Mouse (Mus musculus) neural tube, embryonic 14.5 days (tissue): ENCODE measurements around the gene Smg6. TPM values are rescaled to one million over a fixed set of nuclear protein-coding genes. Genes with fewer than 3 reads are reported as not detected.

Source experiments
- ATAC-seq: fragments of 200-750 bp; cut with Nextera tagmentation; 2 replicates; pipeline ENCODE4 v1.8.0; 2017; ENCODE audit warnings: low read depth, mild to moderate bottlenecking, moderate TSS enrichment, moderate library complexity
- H3K27ac ChIP-seq: fragments of 300-500 bp; sonication (generic); 2 replicates; pipeline ENCODE4 v1.5.1; 2014; ENCODE audit warnings: low read depth, mild to moderate bottlenecking, control low read depth, low read length, moderate library complexity, mixed read lengths
- H3K27me3 ChIP-seq: fragments of 300-500 bp; sonication (generic); 2 replicates; pipeline ENCODE4 v1.6.1; 2014; ENCODE audit warnings: low read length; ENCODE audit not compliant: control insufficient read depth, insufficient read depth
- H3K36me3 ChIP-seq: fragments of 300-500 bp; sonication (generic); 2 replicates; pipeline ENCODE4 v1.6.1; 2014; ENCODE audit warnings: low read length, mixed read lengths; ENCODE audit not compliant: control insufficient read depth, insufficient read depth
- H3K4me1 ChIP-seq: fragments of 300-500 bp; sonication (generic); 2 replicates; pipeline ENCODE4 v1.6.1; 2014; ENCODE audit warnings: low read length; ENCODE audit not compliant: control insufficient read depth, insufficient read depth
- H3K4me2 ChIP-seq: fragments of 300-500 bp; sonication (generic); 2 replicates; pipeline ENCODE4 v1.6.1; 2014; ENCODE audit warnings: mild to moderate bottlenecking, low read depth, low read length, control low read depth
- H3K4me3 ChIP-seq: fragments of 300-500 bp; sonication (generic); 2 replicates; pipeline ENCODE4 v1.5.1; 2014; ENCODE audit warnings: low read depth, low read length, control low read depth, mixed read lengths
- H3K9ac ChIP-seq: fragments of 300-500 bp; sonication (generic); replicated peaks from 2 replicates; pipeline ENCODE4 v1.6.1; 2014; ENCODE audit warnings: low read depth, mild to moderate bottlenecking, control low read depth, low read length, mixed read lengths
- H3K9me3 ChIP-seq: fragments of 300-500 bp; sonication (generic); 2 replicates; pipeline ENCODE4 v1.6.1; 2016; ENCODE audit warnings: low read length; ENCODE audit not compliant: control insufficient read depth
- whole genome bisulfite sequencing: fragments of 180-500 bp; shearing (Covaris S2); extraction: QIAGEN DNeasy Blood & Tissue Kit; methylation state at CpG from one replicate; pipeline ENCODE4 v1.1.7; 2014; 5-methylcytosine and 5-hydroxymethylcytosine counted together
- polyA plus RNA-seq: library from polyadenylated mRNA; unstranded; fragments of >200 nt; fragmentation: Nextera tagmentation; extraction: Ambion mirVana; gene quantifications from 2 replicates; pipeline ENCODE4 v1.2.1, GENCODE M21; 2014

Smg6 gene
- 13.7 and 15.7 TPM in 2 replicates for polyA plus RNA-seq

DNA sequence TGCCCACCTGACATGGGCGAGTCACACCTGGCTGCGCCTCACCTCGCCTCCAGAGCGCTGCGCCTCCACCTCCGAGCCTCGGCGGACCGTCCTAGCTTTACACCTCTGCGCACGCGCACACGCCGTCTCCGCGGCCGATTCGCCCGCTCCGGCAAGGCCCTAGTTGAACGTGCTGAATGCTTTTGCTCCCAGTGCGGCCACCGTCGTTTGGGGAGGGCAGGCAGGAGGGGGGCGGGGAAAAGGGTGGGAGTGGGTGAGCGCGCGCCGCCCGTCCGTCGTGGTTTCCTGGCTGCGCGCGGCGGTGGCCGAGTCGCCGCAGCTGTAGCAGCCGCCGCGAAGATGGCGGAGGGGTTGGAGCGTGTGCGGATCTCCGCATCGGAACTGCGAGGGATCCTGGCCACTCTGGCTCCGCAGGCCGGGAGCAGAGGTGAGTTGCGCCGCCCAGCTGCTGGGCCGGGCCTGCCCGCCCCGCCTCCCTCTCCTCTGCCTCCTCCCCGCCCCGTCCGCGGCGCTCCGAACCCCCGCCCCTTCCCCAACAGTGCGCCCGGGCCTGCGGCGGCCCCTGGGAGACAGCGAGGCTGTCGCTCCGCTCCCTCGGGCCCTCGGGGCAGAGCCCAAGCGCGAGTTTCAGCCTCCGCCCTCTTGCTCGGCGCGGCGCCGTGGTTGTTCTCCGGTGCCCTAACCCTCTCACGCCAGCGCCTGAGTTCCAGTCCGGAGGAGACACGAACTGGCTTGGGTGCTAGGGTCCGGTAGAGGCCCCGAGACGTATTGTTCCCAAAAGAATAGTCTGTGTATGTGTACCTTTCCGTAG lies at the start of gene Smg6, which contains the start of gene Srr:
Smg6 (plus strand) TSS at position 247 of the 811 bp plus-strand sequence.
Srr (minus strand) TSS at position 372 of the 811 bp plus-strand sequence.
- peaks cover 11% of the 10 kb centered on the region; the same call in 1 of the 2 replicates for H3K4me1 ChIP-seq
- peak within 1 kb of the TSS; percentile 67 for H3K4me2 ChIP-seq
- peak within 1 kb of the TSS; percentile 90 for H3K4me3 ChIP-seq
- no peaks in the 10 kb centered on the region for H3K9me3 ChIP-seq
- H3K27me3 ChIP-seq: no peaks in the 10 kb centered on the region
- H3K9ac ChIP-seq: peak within 1 kb of the TSS; percentile 84
- no peaks in the 10 kb centered on the region for H3K36me3 ChIP-seq
- under 1% methylated on average over 77 of the region's 88 CpGs for WGBS
- ATAC-seq: peak; percentile 94
- H3K27ac ChIP-seq: peak within 1 kb of the TSS; percentile 97

DNA sequence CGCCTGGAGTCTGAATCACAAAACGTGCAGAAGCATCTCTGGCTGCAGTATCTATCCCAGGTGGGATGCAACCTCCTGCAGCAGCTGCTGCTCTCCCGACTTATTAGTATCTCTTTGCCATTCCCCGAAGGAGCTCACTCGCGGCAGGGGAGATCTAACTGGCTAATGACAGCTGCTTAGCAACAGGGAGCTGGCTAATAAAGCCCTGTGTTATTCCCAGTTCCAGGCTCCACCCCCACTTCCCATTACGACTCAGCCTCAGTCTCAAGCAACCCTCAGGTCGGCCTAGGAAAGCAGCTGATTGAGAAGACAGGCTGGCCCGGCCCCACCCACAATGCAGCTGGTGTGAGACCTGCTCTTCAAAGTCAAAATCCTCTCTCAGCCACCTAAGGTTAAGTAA lies 48.8 kb upstream of the Smg6 start:
- WGBS: 0% methylated on average over 9 of the region's 9 CpGs
- no peaks in the 10 kb centered on the region for H3K36me3 ChIP-seq
- no peaks in the 10 kb centered on the region for H3K9me3 ChIP-seq
- H3K4me1 ChIP-seq: peaks cover 21% of the 10 kb centered on the region
- no peak overlapping the region for H3K4me3 ChIP-seq
- no peaks in the 10 kb centered on the region for H3K27me3 ChIP-seq
- H3K4me2 ChIP-seq: peak overlapping the region; percentile 29; the same call in 1 of the 2 replicates
- ATAC-seq: peak; percentile 92
- no peak overlapping the region for H3K9ac ChIP-seq
- H3K27ac ChIP-seq: peak overlapping the region; percentile 80

DNA sequence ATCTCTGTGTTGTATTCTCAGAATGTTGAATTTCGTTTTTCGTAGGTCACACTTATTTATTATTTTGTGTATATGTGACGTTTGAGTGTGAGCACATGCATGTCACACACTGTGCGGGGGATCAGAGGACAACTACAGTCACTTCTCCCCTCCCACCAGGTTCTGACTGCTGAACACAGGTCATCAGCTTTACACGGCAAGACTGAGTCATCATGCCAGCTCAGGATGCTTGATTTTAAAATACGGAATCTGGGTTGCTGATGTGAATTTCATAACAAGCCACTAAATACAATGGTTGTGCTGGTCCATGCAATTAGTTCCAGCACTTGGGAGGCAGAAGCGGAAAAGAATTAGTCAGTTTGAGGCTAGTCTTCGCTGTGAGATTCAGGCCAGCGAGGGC lies 44.6 kb upstream of the Smg6 start:
- no peak for ATAC-seq
- no peak overlapping the region for H3K27ac ChIP-seq
- H3K36me3 ChIP-seq: no peaks in the 10 kb centered on the region
- no peak overlapping the region for H3K4me2 ChIP-seq
- H3K4me1 ChIP-seq: peaks cover 20% of the 10 kb centered on the region; the same call in 1 of the 2 replicates
- H3K4me3 ChIP-seq: no peak overlapping the region
- no peak overlapping the region for H3K9ac ChIP-seq
- H3K27me3 ChIP-seq: no peaks in the 10 kb centered on the region
- no peaks in the 10 kb centered on the region for H3K9me3 ChIP-seq
- 91% methylated on average over 9 of the region's 9 CpGs for WGBS

DNA sequence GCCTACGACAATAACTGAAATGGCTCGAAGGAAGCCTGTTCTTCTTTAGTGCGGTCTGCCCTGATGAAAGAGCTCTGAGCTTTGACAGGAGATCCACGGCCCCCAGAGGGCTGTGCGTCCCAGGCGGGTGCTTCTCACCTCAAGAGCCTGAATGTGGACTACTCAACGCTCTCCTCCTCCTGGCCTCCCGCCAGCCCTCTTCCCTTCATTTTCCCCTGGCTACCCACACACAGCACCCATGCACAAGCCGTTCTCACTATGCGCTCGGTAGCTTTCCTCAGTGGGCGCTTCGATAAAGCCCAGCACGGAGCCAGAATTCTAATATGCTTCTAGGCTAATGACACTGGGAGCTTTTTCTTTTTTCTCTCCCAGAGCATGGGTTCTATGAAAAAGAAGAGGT lies 43.6 kb upstream of the Smg6 start:
- H3K4me2 ChIP-seq: no peak overlapping the region
- no peaks in the 10 kb centered on the region for H3K36me3 ChIP-seq
- H3K9ac ChIP-seq: no peak overlapping the region
- no peak overlapping the region for H3K27ac ChIP-seq
- H3K27me3 ChIP-seq: no peaks in the 10 kb centered on the region
- no peak for ATAC-seq
- H3K4me3 ChIP-seq: no peak overlapping the region
- 51% methylated on average over 14 of the region's 14 CpGs for WGBS
- H3K4me1 ChIP-seq: peaks cover 10% of the 10 kb centered on the region; the same call in 1 of the 2 replicates
- no peaks in the 10 kb centered on the region for H3K9me3 ChIP-seq

DNA sequence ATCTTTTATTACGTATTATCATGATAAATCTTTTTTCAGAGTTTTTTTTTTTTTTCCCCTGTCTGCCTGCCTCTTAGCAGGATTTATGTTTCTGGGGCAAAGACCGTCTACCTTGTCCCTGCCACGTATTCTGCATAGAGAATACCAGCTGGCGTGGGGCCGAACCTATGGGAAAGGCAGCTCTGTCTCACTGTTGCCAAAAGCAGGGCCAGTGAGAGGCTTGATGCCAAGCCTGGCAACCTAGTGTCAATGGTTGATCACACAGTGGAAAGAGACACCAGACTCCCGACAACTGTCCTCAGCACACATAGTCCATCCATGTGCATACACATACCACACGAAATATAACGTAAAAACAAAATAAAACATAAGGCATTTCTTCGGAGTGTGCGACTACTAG lies 42.5 kb upstream of the Smg6 start:
- Histone ChIP-seq H3K36me3 (no peaks in the 10 kb centered on the region), H3K4me2 (no peak overlapping the region), H3K9me3 (no peaks in the 10 kb centered on the region), H3K9ac (no peak overlapping the region), H3K27me3 (no peaks in the 10 kb centered on the region), H3K4me3 (no peak overlapping the region), H3K27ac (no peak overlapping the region), H3K4me1 (peaks cover 9% of the 10 kb centered on the region; the same call in 1 of the 2 replicates)
- ATAC-seq: no peak
- 82% methylated on average over 10 of the region's 10 CpGs for WGBS

DNA sequence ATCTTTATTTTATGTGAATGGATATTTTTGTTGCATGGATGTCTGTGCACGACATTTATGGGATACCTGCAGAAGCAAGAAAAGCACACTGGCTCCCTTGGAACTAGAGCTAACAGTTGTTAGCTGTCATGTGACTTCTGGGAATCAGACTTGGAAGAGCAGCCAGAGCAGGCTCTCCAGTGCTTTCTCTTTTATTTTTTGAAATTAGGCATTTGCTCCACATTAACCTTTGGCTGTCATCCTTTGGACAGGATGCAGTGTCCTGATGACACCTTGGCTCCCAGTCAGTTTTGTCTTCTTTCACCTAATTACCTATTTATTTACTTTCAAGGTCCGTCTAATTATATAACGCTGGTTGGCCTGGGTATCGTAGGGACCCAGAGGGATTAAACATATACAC lies 31.0 kb upstream of the Smg6 start:
- no peaks in the 10 kb centered on the region for H3K9me3 ChIP-seq
- H3K9ac ChIP-seq: no peak overlapping the region
- H3K4me3 ChIP-seq: no peak overlapping the region
- ATAC-seq: no peak
- no peak overlapping the region for H3K27ac ChIP-seq
- no peak overlapping the region for H3K4me2 ChIP-seq
- 81% methylated on average over 4 of the region's 4 CpGs for WGBS
- no peaks in the 10 kb centered on the region for H3K36me3 ChIP-seq
- no peaks in the 10 kb centered on the region for H3K27me3 ChIP-seq
- H3K4me1 ChIP-seq: peaks cover 16% of the 10 kb centered on the region

DNA sequence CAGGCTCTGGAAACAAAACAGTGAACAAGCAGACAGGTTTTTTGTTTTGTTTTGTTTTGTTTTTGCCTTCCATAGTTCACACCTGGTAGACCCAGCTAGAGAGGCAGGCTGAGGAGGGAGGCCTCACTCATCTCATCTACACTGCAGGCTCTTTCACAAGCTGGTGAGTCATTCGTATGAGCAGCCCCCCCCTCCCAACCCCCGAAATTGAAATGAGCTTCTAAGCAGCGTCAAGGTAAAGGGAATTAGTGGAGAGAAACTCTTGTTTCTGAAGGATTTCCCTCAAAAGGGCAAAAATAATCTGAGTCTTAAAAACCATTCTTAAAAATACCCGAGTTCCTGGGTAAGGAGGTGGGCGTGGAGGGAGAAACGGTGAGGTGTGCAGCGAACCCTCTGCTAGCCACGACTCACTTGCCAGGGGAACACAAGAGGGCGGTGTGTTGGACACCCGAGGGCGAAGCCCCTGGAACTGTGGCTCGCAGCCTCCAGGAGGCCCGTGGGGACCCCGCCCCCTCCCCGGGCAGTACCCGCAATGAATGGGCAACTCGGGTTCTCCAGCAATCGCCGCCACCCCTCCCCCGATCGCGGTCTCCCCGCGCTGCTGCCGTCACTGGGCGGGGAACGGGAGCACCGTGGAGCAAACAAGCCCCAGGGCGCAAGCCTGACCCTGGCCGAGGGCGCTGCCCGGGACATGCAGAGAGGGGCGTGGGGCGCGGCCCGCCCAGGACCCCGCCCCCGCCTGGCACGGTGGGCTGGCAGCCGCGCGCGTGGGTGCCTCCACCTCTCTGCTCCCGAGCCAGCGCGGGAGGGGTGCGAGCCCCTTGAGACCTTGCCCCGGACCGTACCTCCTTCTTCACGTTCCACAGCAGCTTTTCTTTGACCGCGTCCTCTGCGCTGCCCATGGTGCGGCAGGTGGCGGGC lies 29.4 kb upstream of the Smg6 start:
- 1% methylated on average over 42 of the region's 55 CpGs for WGBS
- Histone ChIP-seq H3K36me3 (peaks cover 10% of the 10 kb centered on the region; the same call in 1 of the 2 replicates), H3K4me1 (peaks cover 16% of the 10 kb centered on the region), H3K27ac (peak overlapping the region; percentile 84), H3K9ac (peak overlapping the region; percentile 86), H3K4me3 (peak overlapping the region; percentile 81), H3K27me3 (no peaks in the 10 kb centered on the region), H3K4me2 (peak overlapping the region; percentile 76), H3K9me3 (no peaks in the 10 kb centered on the region)
- ATAC-seq: peak; percentile 62

DNA sequence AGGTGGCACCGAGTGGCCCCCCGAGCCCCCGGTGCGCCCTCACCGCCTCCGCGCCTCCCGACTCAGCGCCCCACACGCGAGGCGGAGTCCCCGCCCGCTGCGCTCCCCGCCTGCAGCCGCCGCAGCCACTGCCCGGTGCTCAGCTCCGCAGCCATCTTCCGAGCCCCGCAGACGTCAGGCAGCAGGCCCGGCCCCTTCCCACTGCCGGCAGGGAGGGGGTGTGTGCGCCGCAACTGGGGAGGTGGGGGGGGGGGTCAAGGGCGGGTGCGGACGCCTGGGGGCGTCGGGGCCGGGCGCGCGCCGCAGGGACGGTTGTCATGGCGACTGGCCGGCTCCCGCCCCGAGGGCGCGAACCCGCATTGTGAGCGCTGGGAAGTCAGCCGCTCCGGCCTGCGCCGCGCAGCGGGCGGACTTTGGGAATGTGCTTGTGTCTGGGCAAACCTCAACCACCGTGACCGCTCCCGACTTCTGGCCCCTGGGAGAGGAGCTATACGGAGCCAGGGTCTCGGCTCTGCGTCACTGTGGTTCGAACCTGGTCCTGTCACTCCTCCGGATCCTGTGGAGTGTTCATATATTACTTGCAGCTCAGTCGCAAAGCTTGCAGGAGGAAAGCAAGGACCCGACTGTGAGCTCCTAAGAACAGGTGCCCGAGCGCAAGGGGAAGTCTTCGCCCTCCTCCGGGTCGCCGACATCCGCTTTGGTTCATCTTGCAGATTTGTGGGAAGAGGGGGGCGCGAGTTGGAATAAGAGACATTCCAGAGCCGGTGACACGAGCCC lies 28.5 kb upstream of the Smg6 start, which contains the start of gene Sgsm2:
Sgsm2 (minus strand) TSS at position 160 of the 777 bp plus-strand sequence.
- H3K4me2 ChIP-seq: peak within 1 kb of the TSS; percentile 76
- peaks cover 18% of the 10 kb centered on the region for H3K36me3 ChIP-seq
- WGBS: 1% methylated on average over 62 of the region's 74 CpGs
- peak within 1 kb of the TSS; percentile 84 for H3K27ac ChIP-seq
- peaks cover 16% of the 10 kb centered on the region for H3K4me1 ChIP-seq
- H3K9me3 ChIP-seq: no peaks in the 10 kb centered on the region
- H3K4me3 ChIP-seq: peak within 1 kb of the TSS; percentile 81
- no peaks in the 10 kb centered on the region for H3K27me3 ChIP-seq
- peak; percentile 74 for ATAC-seq
- peak within 1 kb of the TSS; percentile 86 for H3K9ac ChIP-seq
